Mouse (Mus musculus): ENCODE measurements at regions not wholly inside any gene's neighbourhood (a gene's known extent, or its start where the extent isn't known, plus 50 kb on each side); places are given as distances from the start of the nearest gene placed in this dataset.

DNA sequence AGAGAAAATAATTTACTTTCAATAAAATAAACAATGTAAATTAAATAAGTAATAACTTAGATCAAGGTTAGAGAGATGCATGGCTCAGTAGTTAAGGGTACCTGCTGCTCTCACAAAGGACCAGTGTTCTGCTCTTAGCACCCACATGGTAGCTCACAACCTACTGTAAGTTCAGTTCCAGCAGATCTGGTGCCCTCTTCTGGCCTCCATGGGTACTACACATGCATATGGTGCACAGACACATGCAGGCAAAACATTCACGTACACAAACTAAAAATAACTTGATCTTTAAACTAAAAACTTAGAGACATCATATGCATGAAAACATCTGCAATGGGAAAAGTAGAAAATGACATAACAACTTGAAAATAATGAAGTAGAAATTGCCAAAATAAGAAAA lies 184.2 kb upstream of the Ank start:
- DNase-seq = no peak

DNA sequence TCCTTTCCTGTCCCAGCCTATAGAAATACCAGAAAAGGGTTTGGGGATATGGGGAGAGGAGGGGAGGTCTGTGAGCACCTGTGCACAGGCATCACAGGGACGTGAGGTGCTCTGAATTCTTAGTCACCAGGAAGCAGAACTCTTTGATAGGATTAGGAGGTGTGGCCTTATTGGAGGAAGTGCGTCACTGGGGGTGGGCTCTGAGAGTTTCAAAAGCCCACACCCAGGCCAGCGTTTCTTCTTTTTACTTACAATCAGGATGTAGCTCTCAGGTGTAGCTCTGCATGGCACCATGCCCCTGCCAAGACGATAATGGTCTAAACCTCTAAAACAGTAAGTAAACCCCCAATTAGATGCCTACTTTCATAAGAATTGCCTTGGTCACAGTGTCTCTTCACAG lies 162.6 kb upstream of the Ank start:
- DNase-seq = no peak

DNA sequence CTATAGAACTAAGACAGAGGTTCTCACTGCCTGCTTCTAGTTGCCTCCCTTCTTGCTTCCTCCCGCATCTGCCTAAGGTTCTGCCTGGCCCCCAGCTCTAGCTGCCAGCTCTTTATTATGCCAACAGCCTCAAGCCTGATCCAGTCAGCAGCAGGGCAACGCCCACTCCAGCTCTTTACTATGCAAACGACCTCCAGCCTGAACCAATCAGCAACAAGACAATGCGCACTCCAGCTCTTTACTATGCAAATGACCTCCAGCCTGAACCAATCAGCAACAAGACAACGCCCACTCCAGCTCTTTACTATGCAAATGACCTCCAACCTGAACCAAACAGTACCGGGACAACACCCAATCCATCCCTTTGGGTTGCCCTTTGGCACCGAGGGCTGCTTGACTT lies 162.2 kb upstream of the Ank start:
- DNase-seq = no peak

DNA sequence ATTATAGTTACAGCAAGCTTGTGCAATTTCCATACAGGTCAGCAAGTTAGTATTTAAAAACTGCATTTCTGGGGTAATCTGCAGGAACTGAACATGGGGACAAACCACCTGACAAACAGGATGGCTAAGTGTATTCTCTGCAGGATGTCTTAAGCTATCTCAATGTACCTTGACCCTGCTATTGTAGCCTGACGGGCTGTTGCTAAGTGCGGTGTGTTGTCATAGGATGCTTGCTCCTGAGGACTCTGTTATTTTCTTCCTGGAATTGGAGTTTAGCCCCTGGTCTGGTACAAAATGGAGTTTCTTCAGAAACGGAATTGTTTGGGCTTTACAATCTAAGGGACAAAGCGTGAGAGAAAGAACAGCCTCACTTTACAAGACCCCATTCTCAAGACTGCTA lies 161.4 kb upstream of the Ank start:
- DNase-seq = no peak

DNA sequence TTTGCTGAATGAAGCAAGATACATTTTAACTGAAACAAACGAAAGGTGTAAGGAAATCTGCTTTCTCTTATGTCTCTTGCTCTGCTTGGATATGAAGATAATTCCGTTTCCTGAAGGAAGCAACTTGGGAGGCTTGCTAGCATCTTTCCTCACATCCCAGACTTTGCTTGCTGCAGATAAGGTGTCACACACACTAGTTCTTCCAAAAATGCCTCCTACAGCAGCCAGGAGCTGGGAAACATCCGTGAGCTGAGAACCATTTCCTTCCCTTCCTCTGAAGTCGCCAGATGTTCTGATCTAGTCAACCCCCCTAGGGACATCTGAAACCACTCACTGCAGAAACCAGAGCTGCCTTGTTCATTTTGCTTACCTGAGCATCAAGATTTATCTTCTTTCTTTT lies 157.8 kb upstream of the Ank start:
- DNase-seq = no peak

DNA sequence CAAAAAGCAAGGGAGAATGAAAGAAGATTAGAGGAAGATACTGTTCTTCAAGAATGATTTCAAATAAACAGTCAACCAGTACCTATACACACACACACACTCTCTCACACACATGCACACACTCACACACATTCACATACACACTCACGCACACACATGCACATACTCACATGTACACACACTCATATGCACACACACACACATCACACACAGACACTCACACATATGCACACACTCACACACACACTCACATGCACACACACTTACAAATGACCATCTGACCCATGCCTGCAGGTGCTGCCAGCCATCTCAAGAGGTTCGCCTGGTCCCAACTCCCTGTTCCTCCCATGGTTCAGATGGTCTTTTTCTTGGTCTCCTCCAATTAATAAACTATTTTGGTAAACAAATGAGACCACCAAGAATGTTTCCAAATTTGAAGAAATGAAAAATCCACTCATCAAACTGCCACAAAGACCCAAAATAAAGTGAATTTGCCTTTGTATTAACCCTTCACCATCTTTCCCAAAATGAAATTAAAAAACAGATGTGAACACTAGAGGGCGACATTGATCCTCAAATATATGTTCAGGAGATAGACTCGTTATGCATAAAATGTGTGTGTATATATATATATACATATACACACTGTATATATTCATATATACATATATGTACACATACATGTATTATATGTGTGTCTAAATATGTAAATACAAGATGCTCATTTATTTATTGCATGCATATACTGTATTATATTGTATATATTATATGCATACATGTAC lies 150.3 kb upstream of the Ank start:
- DNase-seq = no peak

DNA sequence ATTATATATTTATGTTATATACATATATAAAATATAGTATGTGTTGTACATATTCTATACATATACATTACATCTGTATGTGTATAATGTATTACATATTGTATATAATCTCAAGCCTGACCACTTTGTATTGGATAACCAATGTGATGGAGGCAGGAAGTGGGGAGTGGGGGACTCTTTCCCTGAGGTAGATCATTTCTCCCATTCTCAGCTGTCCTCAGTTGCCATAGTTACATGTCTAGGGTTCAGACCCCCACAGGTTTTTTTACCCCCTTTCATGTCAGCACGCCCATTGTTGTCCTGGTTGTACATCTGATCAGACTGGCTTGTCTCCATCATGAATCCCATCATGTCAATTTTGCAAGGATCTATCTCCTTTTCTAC lies 149.7 kb upstream of the Ank start:
- DNase-seq = no peak

DNA sequence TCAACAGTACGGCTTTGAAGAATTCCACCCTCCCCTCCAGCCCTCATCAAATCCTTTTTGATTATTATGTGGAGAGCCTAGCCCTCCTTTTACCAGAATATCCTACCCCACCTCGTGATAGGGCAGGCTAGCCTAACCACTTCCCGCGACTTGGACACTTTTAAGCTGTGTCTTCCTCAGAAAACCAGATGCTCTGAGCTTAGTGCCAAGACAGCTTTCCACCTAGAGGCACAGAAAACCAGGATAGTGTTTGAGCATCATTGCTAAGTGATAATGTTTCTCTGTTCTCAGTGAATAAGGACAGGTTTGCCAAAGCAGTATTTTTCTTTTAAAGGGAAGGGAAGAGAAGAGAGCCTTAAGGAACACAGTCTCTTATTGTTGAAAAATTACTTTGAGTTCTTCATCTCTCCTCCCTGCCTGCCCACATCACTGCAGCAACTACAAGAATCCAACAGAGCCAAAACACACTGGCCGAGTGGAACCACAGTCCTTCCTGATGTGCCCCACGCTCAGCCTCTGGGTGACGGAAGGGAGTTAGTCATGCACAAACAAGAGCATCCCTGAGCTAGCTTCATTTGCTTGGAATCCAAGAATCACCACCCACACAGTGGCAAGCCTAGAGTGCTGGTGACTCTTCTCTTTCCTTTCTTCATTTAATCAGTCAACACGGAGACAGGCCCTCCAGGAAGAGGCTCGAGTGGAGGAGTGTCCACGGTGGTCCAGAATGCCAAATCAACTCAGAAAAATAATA lies 144.4 kb upstream of the Ank start:
- no peak for DNase-seq

DNA sequence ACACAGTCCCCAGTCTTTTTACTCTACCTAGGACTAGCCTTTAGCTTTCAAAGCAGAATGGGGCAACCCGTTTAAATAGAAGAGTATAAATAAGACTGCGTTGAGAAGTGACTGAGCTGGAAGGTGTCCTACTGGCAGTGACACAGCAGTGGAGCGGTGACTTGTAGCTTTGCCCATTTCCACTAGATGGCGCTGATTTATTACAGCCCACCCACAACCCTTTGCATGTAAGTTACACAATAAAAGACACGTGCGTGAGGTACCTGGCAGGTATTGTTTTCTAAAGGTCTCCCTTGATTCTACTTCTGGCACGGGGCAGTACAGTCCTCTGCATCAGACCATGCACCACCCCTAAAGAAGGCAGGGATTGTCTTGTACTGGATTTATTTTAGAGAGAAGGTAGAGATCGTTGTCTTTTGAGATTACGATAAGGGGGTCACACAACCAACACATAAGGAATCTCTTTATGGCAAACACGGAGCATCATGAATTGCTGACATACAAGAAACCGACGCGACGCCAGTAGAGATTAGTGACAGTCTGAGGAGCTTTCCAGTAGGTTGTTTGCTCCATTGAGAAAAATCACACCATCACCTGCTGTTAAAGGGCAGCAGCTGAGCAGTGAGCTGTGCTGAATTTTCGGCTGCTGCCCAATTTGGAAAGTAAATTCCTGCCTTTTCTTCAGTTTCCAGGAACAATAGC lies 140.5 kb upstream of the Ank start:
- peak; percentile 38 for DNase-seq

DNA sequence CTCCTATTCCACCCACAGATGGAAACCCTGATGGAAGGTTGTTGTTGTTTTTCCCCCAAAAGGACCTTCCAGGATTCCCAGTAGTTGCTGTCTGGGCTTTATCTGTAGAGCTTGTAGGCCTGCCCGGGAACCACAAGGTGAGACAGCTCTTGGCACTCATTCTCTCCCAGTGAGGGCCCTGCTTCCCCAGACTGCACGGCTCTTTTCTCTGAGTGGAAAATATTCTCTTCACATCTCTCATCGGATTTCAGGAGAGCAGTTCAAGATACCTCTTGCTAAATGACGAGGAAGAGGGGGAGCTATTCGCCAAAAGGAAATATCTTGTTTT lies 140.0 kb upstream of the Ank start:
- no peak for DNase-seq

DNA sequence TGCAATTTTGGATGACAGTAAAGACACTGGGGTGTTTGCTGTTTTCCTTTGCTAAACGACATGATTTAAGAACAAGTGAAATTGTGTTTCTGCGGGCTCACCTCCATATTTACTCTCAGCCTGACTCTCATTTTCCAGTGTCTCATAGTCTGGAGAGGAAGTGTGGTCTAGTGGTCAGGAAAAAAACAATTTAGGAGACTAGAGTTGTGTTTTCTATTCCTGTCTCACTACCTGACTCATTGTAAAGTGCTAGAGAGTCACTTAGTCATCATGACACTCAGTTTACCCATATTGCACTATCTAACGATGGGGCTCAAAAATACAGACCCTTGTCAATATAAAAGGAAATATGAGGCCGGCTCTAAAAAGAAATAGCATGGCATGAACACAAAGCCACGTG lies 138.7 kb upstream of the Ank start:
- no peak for DNase-seq

DNA sequence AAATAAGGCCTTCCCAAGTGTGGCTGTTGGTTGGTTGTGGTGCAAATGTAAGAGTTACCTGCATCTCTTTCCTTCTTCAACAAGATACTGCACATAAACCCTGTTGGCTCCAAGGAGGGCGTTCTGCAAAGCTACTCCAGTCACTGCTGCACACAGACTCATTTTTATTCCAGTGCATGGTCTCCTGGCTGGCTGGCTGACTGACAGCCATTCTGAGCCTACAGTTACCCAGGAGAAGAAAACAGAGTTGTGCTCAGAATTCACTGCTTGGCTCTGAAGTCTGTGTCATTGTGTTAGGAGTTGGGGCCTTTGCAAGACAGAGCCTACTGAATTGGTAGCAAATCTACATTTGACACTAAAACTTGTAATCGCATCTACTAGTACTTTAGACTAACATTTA lies 138.0 kb upstream of the Ank start:
- no peak for DNase-seq

DNA sequence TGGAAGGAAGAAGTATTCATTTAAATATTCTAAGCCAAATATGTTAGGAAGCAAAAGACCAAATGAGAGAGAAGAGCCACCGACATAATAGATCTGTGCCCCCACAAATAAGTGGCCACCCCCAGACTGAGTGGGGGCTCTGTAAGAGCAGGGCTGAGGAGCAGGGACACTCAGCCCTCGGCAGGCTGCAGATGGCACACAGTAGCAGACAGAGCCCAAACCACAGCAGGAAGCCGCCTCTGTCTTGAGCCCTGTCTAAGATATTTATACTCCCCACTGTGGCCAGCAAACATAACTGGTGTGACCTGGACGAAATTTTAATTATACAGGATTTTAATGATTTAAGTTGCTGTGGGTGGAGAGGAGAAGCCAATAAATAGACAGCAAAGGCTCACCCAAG lies 126.4 kb upstream of the Ank start:
- DNase-seq = no peak

DNA sequence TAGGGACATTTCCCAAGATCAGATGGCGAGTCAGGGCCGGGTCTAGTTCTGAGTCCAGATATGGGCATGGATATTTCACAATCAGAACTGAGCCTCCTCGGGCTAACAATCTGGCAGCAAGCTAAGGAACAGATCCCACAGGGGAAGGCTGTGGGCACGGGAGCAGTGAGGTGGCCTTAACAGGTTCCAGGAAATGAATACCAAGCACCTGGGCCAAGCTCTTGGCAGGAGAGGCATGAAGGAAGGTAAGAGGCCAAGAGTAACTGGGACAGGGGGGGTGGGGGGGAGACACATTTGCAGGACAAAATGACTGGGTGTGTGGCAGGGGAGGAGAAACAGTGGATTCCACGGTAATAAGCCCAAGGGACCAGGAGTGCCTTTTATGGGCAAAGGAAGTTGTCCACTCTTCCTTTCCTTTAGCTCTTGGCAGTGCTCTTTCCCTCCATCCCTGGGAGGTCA lies 124.9 kb upstream of the Ank start:
- peak; percentile 8 for DNase-seq

DNA sequence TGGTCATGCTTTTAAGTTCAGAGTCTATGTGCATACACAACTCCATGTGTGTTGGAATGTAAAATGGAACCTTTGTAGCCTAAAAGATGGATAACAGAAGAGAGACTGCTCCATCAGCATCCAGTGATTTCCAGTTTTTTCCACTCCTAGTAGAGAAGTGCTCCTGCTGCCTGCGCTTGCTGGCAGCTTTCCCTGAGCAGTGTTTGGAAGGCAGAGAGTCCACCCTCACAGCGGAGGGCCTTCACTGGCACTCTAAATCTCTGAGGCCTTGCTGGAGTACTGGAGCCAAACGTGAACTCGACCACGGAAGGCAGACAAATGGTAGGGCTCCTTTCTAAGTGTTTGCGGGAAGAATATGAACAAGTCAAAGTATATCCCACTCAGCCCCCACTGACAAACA lies 108.0 kb upstream of the Ank start:
- DNase-seq = no peak

DNA sequence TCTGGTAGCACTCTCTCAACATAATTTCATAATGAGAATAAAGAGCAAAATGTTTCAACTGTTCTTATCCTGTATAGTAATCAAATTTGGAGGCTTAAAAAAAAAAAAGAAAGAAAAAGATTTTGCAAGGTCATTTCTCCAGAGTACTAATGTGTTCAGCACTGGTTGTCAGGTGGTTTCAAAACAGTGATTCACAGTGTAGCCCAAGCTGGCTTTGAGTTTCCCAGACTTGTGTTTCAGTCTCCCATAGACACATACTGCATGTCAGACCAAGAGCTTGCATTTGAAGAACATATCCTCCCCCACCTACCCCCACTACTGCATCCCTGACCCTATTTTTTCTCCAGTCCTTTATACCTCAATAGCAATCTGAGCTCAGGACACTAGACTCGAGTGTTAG lies 107.2 kb upstream of the Ank start:
- DNase-seq = no peak

DNA sequence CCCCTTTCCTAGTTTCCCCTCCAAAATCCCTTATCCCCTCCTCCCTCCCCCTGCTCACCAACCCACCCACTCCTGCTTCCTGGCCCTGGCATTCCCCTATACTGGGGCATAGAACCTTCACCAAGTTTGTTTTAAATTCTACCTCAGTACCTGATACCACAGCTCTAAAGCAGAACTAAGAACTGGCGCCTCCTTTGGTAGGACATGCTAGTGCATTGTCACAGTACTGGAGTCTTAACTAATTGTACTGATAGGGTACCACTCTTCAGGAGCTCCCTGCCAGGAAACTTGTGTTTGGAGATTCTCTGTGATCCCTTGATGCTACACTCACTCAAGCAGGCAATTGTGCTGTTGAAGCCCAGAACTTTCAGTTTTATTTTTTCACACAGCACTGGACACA lies 92.0 kb upstream of the Ank start:
- no peak for DNase-seq

DNA sequence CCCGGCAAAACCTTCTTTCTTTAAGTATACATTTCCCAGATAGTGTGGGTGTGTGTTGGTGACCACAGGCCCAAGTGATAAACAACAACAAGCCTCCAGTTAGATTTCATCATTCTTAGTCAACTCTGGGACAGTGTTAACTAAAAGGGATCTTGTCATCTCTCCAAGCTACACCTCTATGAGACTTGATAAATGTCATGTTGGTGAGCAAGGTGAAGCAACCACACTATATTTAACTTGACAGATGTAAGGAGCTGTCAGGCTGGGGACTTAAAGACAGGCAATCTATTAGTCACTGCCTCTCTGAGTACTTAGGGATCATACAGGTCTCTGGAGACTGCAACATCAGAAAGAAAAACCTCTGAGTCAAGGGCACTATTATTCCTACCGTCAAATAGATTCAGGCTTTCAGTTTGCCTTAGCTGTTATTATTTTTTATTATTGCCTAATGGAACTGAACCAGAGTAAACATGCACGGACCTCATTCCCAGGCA lies 87.8 kb upstream of the Ank start:
- no peak for DNase-seq

DNA sequence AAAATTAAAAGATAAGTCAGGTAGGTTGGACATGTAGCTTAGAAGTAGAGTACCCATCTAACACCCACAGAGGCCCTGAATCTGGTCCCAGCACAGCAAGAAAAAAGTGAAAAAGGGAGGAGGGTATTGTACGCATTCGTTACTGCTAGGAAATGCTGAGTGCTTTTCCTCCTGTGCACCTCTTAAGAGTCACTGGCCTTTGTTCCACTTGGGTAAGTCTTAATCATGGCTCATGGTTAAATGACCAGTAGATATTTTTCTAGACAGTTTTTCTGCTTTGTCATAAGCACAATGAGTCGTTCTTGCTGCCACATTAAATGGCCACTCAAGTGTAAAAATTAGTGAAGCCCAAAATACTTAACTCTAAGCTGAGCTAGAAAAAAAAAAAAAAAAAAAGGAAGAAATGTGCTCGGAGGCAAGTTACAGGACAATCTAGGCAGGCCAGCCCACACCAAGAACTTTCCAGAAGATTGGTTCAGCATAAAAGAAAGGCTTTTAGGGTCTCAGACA lies 86.0 kb upstream of the Ank start:
- DNase-seq = no peak

DNA sequence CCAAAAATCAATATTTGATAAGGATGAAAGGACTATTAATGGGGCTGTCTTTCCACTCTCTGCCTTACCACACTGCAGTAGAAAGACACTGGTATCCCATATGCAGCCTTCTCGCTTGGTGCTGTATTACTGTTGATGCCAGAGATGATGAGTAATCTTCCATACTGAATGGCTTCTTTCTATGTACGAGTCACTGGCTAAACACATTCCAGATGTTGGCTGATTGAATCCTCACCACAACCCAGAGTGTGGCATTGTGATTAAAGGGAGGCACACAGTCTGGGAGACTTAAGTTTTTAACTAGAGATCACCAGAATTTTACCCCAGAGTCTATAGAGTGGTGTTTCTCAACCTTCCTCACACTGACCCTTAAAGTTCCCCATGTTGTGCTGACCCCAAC lies 84.9 kb upstream of the Ank start:
- DNase-seq = no peak

DNA sequence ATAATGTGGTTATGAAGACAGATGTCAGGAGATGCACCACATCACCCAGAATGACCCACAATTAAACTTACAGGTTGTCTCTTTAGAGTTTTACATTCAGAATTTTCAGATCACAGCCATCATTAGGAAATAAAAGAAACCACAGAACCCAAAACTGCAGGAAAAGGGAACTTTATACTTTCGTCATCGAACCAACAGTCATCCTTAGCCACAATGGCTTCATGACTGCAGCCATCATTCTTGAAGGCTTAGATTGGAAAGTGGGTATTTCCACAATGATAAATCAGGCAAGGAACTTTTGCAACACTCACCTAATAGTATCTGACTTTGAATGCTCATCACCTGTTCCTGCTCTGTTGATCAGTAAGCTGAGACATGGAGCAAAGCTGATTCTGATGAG lies 75.9 kb upstream of the Ank start:
- DNase-seq = no peak

DNA sequence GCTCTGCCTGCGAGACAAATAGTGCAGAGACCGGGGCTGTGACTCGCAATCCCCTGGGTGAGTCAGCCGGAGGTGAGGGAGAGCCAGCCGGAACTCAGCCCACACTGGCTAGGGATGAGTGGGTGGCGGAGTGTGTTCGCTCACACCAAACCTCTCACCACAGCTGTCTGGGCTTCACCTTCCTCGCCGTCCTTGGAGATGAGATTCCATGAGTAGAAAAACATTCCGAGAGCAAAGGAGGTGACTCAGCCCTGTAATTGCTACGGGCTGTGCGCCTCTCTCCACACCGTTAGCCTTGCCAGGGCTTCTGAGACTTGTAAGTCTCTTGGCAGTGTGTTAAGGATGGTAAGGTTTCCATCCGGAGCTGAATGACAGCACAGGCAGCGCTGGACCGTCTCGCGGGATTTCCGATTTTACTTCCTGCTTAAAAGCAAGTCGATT lies 60.7 kb upstream of the Ank start:
- peak; percentile 12 for DNase-seq

DNA sequence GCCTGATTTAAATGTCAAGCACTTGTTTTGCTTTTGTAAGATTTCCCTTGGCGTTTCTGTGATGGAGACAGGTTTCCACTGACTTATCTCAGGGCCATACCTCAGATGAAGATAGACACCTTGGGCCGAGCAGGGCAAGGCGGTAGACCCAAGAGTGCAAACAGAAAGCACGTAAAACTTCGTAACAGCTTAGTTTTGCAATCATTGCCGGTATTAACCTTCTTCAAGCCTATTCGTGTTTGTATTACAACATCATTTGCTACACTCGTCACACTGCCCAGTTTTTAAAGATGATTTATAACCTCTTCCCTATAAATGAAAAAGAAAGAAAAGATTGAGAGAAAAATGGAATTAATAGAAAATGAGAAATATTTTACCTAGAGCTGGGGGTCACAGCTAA lies 56.6 kb upstream of the Ank start:
- no peak for DNase-seq

All from adrenal gland, postnatal 25 days (tissue).